Mouse (Mus musculus): Measurements from ENCODE around the gene Zfhx3.
A peak's percentile ranks its signal among the peaks of the same experiment; 100 is the strongest.

- TF ChIP-seq CTCF (IDR thresholded peaks at IDR 0.05; ENCODE audit: low read depth, low read length), result peak; percentile 36
- TF ChIP-seq EP300 (IDR thresholded peaks at IDR 0.05; ENCODE audit: insufficient read depth, low read depth, low read length), result no peak
These were observed 527.8 kb downstream of the Zfhx3 start for GRCm38 (mm10) chr8:108470269-108470668.
